Mouse (Mus musculus): ENCODE results near the gene Rnf38. TPM values are rescaled to one million over a fixed set of nuclear protein-coding genes. Genes with fewer than 3 reads are reported as not detected.

The Rnf38 gene
- polyA plus RNA-seq, 1 experiment from 2014 or later: 28.7 TPM

DNA sequence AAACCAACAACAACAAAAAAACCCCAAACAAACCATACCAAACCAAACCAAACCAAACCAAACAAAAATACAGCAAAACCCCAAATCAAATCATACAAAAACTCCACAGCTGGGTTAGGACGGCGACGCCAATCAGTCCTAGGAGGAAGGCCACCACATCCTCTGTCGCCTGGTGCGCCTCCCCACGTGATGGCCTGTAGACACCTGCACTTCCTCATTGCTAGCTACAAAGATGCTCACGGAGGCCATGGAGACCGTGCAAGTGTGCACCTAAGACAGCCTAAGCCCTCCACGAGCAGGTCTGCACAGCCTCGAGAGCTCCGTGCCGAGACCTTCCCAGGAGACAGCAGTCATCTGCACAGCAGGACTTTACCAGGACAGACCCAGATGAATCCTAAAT lies 106.8 kb downstream of the Rnf38 start:
- Histone ChIP-seq H3K4me3 (ENCODE audit: low read depth, low read length) (no peak overlapping the region), H3K9me3 (replicated peaks; ENCODE audit: control insufficient read depth, low read length) (no peaks in the 10 kb centered on the region), H3K9ac (ENCODE audit: low read depth, low read length) (no peak overlapping the region), H3K27ac (ENCODE audit: low read depth, low read length) (no peak overlapping the region), H3K4me1 (ENCODE audit: control insufficient read depth, insufficient read depth, low read length) (no peaks in the 10 kb centered on the region), H3K4me2 (no peak overlapping the region), H3K36me3 (ENCODE audit: control insufficient read depth, insufficient read depth, low read length) (peaks cover 17% of the 10 kb centered on the region), H3K27me3 (ENCODE audit: control insufficient read depth, insufficient read depth, low read length) (no peaks in the 10 kb centered on the region)
- 94% methylated on average over 12 of the region's 12 CpGs for WGBS (ENCODE audit: insufficient replicate concordance)
- ATAC-seq (replicated peaks; ENCODE audit: insufficient number of reproducible peaks, low FRiP score, low TSS enrichment): no peak

DNA sequence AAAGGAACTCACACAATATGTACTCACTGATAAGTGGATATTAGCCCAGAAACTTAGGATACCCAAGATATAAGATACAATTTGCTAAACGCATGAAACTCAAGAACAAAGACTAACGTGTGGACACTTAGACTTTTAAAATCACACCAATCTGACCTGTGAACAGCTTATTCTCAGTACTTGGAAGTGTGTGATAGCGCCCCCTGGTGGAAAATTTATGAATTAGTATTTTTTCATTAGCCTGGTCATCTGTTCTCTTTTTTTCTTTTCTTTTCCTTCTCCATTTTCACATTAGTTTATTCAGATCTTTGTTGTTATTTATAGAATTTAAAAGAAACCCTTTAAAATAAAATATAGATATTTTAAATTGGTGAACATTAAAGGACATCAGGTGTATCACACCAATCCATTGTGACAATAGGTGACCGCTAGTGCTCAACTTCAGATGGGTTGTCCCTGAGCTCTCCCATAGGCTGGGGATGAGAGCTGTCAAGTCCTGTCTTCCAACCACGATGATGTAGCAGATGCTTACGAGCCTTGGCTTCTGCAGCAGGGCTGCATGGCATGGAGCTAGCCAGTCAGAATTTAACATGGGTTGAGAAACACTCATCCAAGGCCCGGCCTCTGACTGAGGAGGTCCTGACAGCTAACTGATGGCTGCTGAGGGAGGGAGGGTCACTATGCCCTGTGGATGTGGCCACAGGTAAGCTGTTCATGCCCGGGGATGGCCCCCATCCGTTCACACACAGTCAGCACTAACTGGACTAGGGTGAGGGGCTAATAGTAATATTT lies 114.0 kb downstream of the Rnf38 start:
- 51% methylated on average over 9 of the region's 9 CpGs for WGBS (ENCODE audit: insufficient replicate concordance)
- H3K9ac ChIP-seq (ENCODE audit: low read depth, low read length): no peak overlapping the region
- no peak for ATAC-seq (replicated peaks; ENCODE audit: insufficient number of reproducible peaks, low FRiP score, low TSS enrichment)
- H3K27me3 ChIP-seq (ENCODE audit: control insufficient read depth, insufficient read depth, low read length): no peaks in the 10 kb centered on the region
- H3K4me2 ChIP-seq: no peak overlapping the region
- no peaks in the 10 kb centered on the region for H3K9me3 ChIP-seq (replicated peaks; ENCODE audit: control insufficient read depth, low read length)
- no peaks in the 10 kb centered on the region for H3K36me3 ChIP-seq (ENCODE audit: control insufficient read depth, insufficient read depth, low read length)
- no peak overlapping the region for H3K4me3 ChIP-seq (ENCODE audit: low read depth, low read length)
- no peak overlapping the region for H3K27ac ChIP-seq (ENCODE audit: low read depth, low read length)
- H3K4me1 ChIP-seq (ENCODE audit: control insufficient read depth, insufficient read depth, low read length): no peaks in the 10 kb centered on the region

DNA sequence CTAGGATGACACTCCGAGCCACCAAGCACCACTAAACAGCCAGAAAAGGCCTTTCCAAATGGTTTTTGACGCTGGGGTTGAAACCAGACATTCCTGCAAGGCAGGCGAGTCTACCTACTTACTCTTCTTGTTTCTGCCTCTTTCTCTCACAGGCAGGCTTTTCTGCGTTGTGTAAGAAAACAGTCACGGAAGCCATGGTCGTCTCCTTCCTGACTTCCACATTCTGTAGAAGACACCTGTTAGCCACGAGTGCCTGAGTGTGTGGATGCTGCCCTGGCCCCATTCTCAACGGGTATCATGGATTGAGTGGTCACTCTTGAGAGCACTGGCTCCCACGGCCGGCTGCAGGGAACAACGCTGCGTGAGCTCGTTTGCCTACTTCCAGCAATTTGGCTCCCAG lies 118.5 kb downstream of the Rnf38 start:
- no peak overlapping the region for H3K27ac ChIP-seq (ENCODE audit: low read depth, low read length)
- 84% methylated on average over 13 of the region's 13 CpGs for WGBS (ENCODE audit: insufficient replicate concordance)
- H3K9me3 ChIP-seq (replicated peaks; ENCODE audit: control insufficient read depth, low read length): no peaks in the 10 kb centered on the region
- no peaks in the 10 kb centered on the region for H3K27me3 ChIP-seq (ENCODE audit: control insufficient read depth, insufficient read depth, low read length)
- 0 out of 2 replicates have a peak, but pooled peaks cover 6% of the 10 kb centered on the region for H3K4me1 ChIP-seq (ENCODE audit: control insufficient read depth, insufficient read depth, low read length)
- H3K9ac ChIP-seq (ENCODE audit: low read depth, low read length): no peak overlapping the region
- H3K4me3 ChIP-seq (ENCODE audit: low read depth, low read length): no peak overlapping the region
- no peak for ATAC-seq (replicated peaks; ENCODE audit: insufficient number of reproducible peaks, low FRiP score, low TSS enrichment)
- no peaks in the 10 kb centered on the region for H3K36me3 ChIP-seq (ENCODE audit: control insufficient read depth, insufficient read depth, low read length)
- no peak overlapping the region for H3K4me2 ChIP-seq

DNA sequence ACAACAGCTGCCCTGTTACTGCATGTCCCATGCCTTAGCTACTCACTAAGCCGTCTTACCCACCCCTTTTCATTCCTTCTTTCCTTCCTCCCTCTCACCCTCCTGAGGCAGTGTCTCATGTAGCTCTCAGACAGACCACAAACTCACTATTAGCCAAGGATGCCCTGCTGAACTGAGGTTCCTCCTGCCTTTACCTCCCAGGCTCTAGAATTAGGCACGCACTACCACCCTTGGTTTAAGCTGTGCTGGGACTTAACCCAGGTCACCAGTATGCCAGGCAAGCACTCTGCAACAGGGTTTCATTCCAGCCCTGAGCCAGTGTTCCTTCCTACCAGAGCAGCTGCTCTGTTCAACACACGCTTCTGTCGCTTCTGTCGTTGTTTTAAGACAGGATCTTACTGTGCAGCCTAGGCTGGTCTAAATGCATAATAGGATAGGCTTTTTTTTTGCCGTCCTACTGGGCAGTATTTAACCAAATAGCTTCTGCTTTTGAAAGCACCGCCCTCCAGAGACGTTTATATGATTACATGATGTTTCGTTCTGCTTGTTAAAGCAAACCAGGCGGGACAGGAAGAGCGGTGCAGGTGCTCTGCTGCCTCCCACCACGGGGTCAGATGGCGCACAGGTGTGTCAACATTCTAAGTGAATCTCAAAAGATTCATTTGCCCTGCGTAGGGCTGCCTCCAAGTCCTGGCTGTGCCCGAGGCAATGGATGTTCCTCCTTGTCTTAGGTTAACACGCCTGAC lies 120.0 kb downstream of the Rnf38 start:
- no peaks in the 10 kb centered on the region for H3K9me3 ChIP-seq (replicated peaks; ENCODE audit: control insufficient read depth, low read length)
- no peak overlapping the region for H3K4me3 ChIP-seq (ENCODE audit: low read depth, low read length)
- no peaks in the 10 kb centered on the region for H3K36me3 ChIP-seq (ENCODE audit: control insufficient read depth, insufficient read depth, low read length)
- WGBS (ENCODE audit: insufficient replicate concordance): 48% methylated on average over 16 of the region's 16 CpGs
- no peak; the same call in 1 of the 2 replicates for ATAC-seq (replicated peaks; ENCODE audit: insufficient number of reproducible peaks, low FRiP score, low TSS enrichment)
- H3K27ac ChIP-seq (ENCODE audit: low read depth, low read length): no peak overlapping the region
- no peak overlapping the region for H3K4me2 ChIP-seq
- H3K27me3 ChIP-seq (ENCODE audit: control insufficient read depth, insufficient read depth, low read length): no peaks in the 10 kb centered on the region
- 0 out of 2 replicates have a peak, but pooled peaks cover 6% of the 10 kb centered on the region for H3K4me1 ChIP-seq (ENCODE audit: control insufficient read depth, insufficient read depth, low read length)
- H3K9ac ChIP-seq (ENCODE audit: low read depth, low read length): no peak overlapping the region

DNA sequence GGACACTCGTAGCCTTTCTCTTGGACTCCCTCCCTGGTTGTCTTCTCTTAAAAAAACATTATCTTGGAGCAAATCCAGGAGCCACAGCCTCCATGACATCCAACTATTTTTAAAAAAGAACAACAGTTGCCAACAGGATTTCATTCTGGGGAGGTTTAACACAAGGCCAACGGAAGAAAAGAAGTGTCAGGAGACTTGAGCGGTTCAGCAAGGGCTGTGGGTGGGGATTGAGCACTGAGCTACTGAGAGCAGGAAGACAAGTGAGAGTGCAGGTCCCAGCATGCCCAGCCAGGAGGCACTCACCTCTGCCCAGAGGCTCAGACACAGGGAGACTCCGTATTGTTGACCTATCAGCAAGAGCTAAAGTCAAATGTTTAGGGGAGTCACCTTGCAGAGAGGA lies 120.8 kb downstream of the Rnf38 start:
- H3K36me3 ChIP-seq (ENCODE audit: control insufficient read depth, insufficient read depth, low read length): no peaks in the 10 kb centered on the region
- H3K4me1 ChIP-seq (ENCODE audit: control insufficient read depth, insufficient read depth, low read length): 0 out of 2 replicates have a peak, but pooled peaks cover 6% of the 10 kb centered on the region
- no peaks in the 10 kb centered on the region for H3K9me3 ChIP-seq (replicated peaks; ENCODE audit: control insufficient read depth, low read length)
- 0 out of 2 replicates have a peak overlapping the region, but pooled peaks have one; percentile 2 for H3K4me2 ChIP-seq
- no peak overlapping the region for H3K4me3 ChIP-seq (ENCODE audit: low read depth, low read length)
- no peaks in the 10 kb centered on the region for H3K27me3 ChIP-seq (ENCODE audit: control insufficient read depth, insufficient read depth, low read length)
- no peak overlapping the region for H3K9ac ChIP-seq (ENCODE audit: low read depth, low read length)
- H3K27ac ChIP-seq (ENCODE audit: low read depth, low read length): no peak overlapping the region
- 17% methylated on average over 4 of the region's 4 CpGs for WGBS (ENCODE audit: insufficient replicate concordance)
- ATAC-seq (replicated peaks; ENCODE audit: insufficient number of reproducible peaks, low FRiP score, low TSS enrichment): no peak

DNA sequence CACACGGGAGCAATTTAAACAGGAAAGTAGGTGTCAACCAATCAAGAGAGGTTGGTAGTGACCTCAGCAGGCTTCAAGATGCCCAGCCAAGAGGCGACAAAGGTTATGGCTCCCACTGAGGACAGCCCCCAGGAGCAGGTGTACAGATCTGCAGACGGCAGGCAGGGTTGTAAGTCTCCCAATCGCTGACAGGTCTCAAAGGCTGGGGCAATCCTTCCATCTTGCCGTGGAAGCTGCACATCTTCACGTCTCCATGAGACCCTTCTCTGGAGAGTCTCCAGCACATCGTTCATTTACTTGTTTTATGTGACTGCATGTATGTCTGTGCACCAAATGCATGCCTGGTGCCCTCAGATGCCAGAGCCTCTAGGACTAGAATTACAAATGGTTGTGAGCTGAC lies 122.8 kb downstream of the Rnf38 start:
- Histone ChIP-seq H3K4me1 (ENCODE audit: control insufficient read depth, insufficient read depth, low read length) (0 out of 2 replicates have a peak, but pooled peaks cover 6% of the 10 kb centered on the region), H3K9me3 (replicated peaks; ENCODE audit: control insufficient read depth, low read length) (no peaks in the 10 kb centered on the region), H3K36me3 (ENCODE audit: control insufficient read depth, insufficient read depth, low read length) (no peaks in the 10 kb centered on the region), H3K27me3 (ENCODE audit: control insufficient read depth, insufficient read depth, low read length) (no peaks in the 10 kb centered on the region), H3K9ac (ENCODE audit: low read depth, low read length) (no peak overlapping the region), H3K27ac (ENCODE audit: low read depth, low read length) (no peak overlapping the region), H3K4me2 (no peak overlapping the region), H3K4me3 (ENCODE audit: low read depth, low read length) (no peak overlapping the region)
- 75% methylated on average over 7 of the region's 7 CpGs for WGBS (ENCODE audit: insufficient replicate concordance)
- ATAC-seq (replicated peaks; ENCODE audit: insufficient number of reproducible peaks, low FRiP score, low TSS enrichment): no peak

DNA sequence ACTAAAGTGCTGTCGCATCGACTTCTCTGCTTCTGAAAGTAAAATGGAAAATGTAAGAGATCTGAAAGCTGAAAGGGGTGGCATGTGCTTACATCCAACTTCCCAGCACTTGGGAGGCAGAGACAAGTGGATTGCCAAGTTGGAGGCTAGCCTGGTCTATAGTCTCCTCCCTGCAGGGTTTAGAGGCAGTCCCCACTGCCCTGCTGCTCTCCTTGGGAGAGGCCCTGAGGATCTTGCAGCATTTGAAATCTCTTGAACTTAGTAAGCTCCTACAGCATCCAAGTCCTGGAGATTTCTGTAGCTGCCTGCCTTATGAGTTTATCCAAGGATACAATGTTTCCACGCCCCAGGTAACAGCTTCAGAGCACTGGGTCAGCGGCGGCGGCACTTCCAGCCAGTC lies 125.3 kb downstream of the Rnf38 start:
- Histone ChIP-seq H3K4me2 (no peak overlapping the region), H3K27ac (ENCODE audit: low read depth, low read length) (no peak overlapping the region), H3K4me1 (ENCODE audit: control insufficient read depth, insufficient read depth, low read length) (peaks cover 16% of the 10 kb centered on the region; the same call in 1 of the 2 replicates), H3K36me3 (ENCODE audit: control insufficient read depth, insufficient read depth, low read length) (no peaks in the 10 kb centered on the region), H3K27me3 (ENCODE audit: control insufficient read depth, insufficient read depth, low read length) (no peaks in the 10 kb centered on the region), H3K4me3 (ENCODE audit: low read depth, low read length) (no peak overlapping the region), H3K9me3 (replicated peaks; ENCODE audit: control insufficient read depth, low read length) (no peaks in the 10 kb centered on the region), H3K9ac (ENCODE audit: low read depth, low read length) (no peak overlapping the region)
- 88% methylated on average over 6 of the region's 6 CpGs for WGBS (ENCODE audit: insufficient replicate concordance)
- no peak for ATAC-seq (replicated peaks; ENCODE audit: insufficient number of reproducible peaks, low FRiP score, low TSS enrichment)

DNA sequence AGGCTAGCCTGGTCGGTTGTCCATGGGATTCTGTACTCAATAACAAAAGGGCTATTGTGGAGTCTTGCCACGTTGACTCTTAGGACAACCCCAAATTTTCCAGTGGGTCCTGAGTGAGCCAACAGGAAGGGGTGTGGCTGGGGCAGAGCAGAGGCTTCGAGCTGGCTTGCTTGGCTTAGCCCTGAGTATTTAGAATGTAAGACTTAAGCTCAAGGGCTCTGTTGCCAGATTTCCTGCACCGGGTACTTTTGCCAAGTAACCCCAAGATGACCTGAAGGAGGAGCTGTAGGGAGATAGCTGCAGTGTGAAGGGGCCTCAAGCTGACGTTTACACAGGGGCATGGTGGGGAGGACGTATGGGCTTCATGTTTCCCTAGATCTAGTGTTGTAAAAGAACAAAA lies 126.2 kb downstream of the Rnf38 start:
- Histone ChIP-seq H3K36me3 (ENCODE audit: control insufficient read depth, insufficient read depth, low read length) (no peaks in the 10 kb centered on the region), H3K27me3 (ENCODE audit: control insufficient read depth, insufficient read depth, low read length) (no peaks in the 10 kb centered on the region), H3K4me1 (ENCODE audit: control insufficient read depth, insufficient read depth, low read length) (peaks cover 11% of the 10 kb centered on the region; the same call in 1 of the 2 replicates), H3K4me2 (no peak overlapping the region), H3K9ac (ENCODE audit: low read depth, low read length) (no peak overlapping the region), H3K9me3 (replicated peaks; ENCODE audit: control insufficient read depth, low read length) (no peaks in the 10 kb centered on the region), H3K27ac (ENCODE audit: low read depth, low read length) (peak overlapping the region; percentile 55), H3K4me3 (ENCODE audit: low read depth, low read length) (no peak overlapping the region)
- no peak for ATAC-seq (replicated peaks; ENCODE audit: insufficient number of reproducible peaks, low FRiP score, low TSS enrichment)
- 32% methylated on average over 6 of the region's 6 CpGs for WGBS (ENCODE audit: insufficient replicate concordance)

All from heart, embryonic 11.5 days (tissue).